Mouse (Mus musculus): Measurements from ENCODE around the gene Ccni. TPM values are rescaled to one million over a fixed set of nuclear protein-coding genes. Genes with fewer than 3 reads are reported as not detected.
A peak's percentile ranks its signal among the peaks of the same experiment; 100 is the strongest.

The Ccni gene
- total RNA-seq, 2 experiments from 2014 or later, result 178 to 183 TPM

DNA sequence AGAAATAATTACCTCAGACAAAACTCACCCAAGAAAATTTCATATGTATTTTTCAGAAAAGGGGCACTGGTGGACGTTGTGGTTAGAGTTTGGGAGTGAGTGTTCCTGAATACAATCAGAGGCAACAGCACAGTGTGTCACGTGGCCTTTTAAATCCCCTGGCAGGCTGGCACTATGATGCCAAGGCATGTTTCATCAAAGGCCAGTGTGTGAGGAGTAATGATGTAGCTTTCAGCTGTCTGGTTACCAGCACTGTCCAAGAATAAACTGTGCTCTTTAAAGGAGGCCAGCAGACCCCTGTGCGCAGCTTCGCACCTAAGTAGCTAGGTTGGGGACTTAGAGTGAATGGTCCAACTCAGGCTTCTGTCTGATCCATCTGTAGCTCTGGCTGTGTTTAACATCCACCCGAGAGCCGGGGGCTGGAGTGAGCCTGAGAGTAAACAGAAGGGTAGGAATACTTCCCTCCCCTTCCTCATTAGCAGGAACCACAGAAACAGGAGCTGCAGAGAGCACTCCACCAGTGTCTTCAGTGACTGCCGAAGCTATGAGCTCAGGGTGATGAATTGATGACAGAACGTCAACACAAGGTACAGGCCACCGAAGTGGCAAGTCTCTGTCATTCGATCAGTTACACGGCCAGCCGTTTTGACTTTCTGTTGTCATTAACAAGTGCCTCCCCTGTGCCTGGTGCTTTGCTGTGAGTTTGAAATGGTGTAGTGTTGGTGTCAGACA lies 62.8 kb downstream of the Ccni start:
- DNase-seq (ENCODE audit: low spot score), result no peak
- intact Hi-C loops (cut with DNase I), result no loop called here

DNA sequence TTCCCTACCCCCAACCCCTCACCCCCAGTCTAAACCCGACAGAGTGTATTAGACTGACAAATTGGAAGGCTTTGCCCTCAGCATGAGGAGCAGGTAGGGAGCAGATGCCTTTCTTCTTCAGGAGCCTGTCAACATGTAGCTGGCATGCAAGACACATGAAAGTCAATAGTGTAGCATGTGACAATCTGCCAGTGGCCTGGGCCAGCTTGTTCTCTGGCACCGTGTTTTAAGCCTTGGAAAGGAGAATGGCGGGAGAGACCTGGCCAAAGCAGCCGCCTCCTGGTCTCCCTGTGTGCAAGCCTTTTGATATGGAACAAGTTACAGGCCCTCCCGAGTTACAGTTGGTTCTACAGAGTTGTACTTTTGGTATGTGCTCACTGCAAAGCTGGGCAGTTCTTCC lies 65.5 kb downstream of the Ccni start:
- intact Hi-C loops (cut with DNase I), result no loop called here
- no peak for DNase-seq (ENCODE audit: low spot score)

DNA sequence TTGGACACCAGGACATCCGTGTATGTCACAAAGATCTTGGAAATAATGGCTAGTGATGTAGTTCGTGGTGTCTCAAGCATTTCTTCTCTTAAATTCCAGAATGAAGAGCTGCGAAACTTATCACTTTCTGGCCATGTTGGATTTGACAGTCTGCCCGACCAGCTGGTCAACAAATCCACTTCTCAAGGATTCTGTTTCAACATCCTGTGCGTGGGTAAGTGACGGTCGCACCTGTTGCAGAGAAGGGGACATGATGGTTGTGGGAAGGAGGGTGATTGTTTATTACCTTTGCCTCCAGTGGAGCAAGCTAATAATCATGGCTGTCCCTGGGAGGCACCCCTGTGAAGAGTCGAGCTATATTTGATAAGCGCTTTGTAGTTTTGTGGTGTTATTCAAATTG lies 66.9 kb downstream of the Ccni start:
- DNase-seq (ENCODE audit: low spot score), result no peak
- intact Hi-C loops (cut with DNase I), result no loop called here

DNA sequence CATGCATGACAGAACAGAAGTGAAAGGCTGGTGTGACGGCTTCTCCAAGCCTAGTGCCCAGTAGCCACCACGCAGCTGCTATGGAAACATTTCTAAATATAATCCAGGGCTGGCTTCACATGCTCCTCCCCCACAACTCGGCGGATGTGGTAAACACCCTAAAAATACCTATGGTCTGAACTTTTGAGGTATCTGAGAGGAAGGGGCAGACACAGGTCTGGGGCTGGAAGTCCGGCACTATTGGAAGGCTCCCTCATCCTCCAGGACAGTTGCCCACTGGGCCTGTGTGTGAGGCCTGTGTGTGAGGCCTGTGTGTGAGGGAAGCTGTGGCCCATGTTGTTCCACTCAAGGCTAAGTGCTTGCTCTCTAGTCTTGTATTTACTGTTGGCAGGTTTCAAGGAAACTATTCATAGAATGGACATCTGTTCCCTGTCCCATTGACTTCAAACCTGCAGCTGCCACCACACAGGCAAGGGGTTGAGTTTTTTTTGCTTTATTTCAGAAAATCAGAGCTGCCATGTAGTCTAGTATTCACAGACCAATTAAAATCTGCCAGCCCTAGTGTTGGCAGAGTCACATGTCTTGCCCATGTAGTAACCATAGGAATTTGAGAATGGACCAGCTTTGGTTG lies 69.2 kb downstream of the Ccni start:
- intact Hi-C loops (cut with DNase I), result no loop called here

DNA sequence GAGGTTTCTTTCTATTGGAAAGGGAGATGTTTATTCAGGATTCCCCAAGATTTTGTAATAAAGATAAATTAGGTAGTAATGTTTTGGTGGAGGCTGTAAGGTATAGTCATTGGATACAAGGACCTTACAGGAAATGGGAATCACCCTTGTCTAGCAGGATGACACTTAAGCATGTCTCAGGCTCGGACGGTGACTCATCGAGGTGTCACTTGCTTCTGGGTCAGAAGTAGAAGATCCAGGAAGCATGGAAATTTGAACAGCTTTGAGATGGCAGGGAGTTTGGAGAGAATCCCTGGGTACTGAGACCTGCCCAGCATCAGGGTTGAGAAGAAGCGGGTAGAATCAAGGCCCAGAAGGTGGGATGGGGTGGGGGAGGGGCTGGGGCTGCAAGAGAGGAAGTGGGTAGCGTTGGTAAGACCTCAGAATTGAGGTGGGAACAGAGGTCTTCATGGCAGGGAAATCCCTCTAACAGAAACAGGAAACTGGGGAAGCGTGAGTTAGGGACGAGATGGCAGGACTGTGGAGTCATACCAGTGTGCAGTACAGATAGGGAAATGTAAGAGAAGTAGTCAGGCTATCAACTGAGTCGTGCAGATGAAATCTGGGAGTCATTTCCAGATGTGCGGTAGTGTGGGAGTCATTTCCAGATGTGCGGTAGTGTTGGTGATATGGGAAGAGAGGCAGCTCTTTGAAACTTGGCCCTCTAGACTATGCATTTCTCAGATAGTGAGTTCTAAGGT lies 70.8 kb downstream of the Ccni start:
- intact Hi-C loops (cut with DNase I), result no loop called here
- no peak for DNase-seq (ENCODE audit: low spot score)

More for the DNA sequence above, 69.2 kb downstream of the Ccni start:
- DNase-seq (ENCODE audit: low spot score), result peak; percentile 39

DNA sequence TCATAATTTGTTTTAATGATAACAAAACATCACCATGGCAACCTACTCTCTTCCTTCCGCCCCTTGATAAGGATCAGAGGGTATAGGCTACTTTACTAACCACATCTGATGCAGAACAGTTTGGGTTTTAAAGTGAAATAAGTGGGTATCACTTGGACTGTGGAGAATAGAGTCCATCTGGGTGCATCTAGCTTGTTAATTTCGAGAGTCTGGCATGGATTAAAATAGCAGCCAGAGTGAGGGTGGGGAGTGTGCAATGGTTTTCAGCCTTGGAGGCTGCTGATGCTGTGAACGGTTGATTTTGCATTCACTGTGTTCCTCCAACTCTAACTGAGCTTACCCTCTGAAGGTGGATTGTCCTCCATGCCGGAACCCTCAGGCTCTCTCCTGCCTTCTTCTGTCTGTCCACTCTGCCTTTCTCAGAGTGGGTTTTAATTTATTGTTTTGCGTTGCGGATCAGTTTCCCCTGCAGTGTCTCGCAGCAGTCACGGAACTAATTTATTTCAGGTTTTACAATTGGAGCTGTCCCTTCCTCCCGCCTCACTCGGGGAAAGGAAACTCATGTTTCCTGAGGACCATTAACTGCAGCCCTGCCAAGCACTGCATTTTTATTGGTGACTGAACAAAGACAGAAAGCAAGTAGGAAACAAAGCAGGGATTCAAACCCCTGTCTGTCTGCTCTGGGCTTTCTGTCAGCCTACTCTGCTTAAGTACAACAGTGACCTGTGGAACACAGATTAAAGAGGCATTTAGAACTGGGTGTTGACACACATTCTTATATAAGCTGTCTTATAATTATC lies 72.7 kb downstream of the Ccni start:
- no peak for DNase-seq (ENCODE audit: low spot score)
- intact Hi-C loops (cut with DNase I), result loop anchor here (2.0 kb wide), 1 partner anchor 17 kb away; no protein-coding TSS in a partner anchor

Other genes with a start within 250 kb of the Ccni start
- gene Sowahb, start 161.5 kb downstream of the Ccni start, total RNA-seq (2021), result not detected
- gene Sept11, start 113.1 kb downstream of the Ccni start, total RNA-seq (2021), result 10 to 100 TPM; 35.0 to 35.2 TPM
- under 1 TPM; 0.36 to 0.48 TPM for gene 2010109A12Rik, start within 50 bp of the Ccni start, total RNA-seq (2021)
- 10 to 100 TPM; 14.6 to 17.7 TPM for gene Ccng2, start 60.8 kb upstream of the Ccni start, total RNA-seq (2021)